Mouse (Mus musculus): ENCODE results near the gene Irx5.

Irx5 gene

DNA sequence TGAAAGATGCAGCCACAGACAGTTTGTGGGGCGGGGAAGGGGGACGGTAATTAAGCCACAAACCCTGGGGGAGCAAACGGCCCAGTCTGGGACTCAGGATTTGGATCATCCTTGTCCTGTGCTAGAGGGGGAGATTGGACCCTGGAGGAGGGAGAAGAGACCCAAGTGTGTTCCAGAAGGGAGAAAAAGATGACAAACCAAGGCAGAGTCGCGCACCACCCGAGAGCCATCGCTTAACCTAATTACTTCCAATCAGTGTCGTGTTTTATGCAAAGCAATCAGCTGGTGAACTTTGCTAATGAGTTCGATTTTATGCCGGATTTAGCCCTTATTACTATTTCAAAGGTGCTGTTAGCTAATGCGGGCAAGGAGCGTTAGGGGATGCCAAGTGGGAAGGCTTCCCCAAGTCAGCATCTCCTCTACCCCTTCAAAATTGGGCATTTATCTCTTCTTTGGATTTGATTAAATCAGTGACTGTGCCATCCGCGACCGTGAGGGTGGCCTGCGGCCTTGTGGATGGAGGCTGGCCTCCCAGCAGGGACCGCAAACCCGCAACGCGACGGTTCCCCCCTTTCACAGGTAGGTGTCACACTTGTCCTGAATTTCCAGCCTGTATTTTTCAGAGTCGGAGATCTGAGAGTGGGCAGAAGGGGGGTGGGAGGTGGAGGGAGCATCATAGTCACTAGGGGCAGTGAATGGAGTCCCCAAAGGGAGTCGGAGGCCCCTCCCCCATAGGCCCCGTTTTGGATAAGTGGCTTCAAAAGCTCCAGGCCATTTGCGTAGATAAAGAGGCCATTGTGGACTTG is 4.3 kb downstream of the Irx5 start:
- DNase-seq: peak; percentile 51

DNA sequence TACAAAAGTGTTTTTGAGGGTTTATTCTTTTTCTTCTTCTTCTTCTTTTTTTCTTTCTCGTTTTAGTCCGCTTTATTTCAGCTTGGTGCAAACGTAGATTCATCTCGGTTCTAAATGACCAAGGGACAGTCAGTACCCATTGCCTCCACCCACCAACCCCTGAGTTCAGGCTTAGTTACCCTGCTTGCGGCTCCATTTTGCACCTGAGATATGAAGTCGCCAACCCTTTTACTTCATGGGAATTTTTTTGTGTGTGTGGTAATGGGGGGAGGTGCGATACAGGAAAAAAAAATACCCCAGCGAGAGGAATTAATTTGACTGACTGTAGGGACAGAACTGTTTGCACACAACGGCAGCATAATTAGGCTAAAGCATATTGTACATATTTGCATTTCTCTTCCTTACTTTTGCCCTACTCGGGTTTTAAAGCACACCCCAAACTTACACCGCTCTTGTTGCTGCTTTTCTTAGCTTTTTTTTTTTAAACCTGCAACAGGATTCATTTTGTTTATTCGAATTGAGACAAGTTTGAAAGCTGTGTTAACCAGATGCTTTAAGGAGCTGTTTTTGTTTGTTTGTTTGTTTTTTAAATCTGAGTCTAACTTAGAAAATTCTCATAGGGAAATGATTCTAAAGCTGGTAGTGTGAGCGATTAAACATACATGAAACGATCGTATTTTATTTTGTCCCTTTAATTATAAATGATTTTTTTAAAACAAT is 5.1 kb downstream of the Irx5 start:
- DNase-seq: no peak

DNA sequence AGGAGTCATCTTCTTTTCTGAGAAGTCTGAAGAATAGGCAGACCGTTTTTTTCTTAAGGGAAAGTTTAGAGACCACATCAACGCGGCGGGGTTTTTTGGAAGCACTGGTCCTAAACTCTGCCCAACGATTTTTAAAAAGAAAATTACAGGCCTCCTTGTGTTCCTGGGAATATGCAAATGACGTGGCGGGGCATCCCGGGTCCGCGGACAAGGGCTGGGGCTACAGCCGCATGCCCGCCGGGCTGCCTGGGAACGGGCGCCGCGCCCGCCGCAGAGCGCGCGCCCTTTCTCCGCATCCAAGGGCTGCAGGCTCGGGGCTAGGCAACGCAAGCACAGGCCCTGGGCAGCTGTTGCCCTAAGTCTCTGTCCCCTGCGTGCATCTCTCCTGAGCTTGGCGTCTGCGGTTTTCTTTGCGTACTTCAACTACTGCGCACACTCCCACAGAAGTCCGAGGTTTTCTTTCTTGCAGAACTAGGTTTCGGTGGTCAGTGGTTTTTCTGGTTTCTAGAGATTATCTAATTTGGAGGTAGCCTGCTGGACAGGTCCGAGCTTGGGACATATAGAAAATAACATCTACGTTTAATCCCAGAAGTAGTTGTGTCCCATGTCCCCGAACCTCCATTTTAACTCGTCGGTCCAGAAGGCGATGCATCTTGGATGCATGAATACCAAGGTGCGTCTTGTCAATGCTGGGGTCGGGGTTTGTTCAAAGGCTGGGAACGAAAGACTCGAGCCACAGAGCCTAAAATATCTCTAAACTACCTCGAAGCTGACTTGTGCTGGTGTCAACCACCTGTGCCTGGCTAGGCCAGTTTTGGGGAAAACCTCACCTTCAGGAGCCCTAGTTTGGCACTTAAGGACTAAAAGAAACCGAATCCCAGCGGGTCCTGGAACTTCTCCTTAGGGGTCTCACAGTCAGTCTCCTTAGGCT is 6.1 kb downstream of the Irx5 start:
- DNase-seq: peak; percentile 12

DNA sequence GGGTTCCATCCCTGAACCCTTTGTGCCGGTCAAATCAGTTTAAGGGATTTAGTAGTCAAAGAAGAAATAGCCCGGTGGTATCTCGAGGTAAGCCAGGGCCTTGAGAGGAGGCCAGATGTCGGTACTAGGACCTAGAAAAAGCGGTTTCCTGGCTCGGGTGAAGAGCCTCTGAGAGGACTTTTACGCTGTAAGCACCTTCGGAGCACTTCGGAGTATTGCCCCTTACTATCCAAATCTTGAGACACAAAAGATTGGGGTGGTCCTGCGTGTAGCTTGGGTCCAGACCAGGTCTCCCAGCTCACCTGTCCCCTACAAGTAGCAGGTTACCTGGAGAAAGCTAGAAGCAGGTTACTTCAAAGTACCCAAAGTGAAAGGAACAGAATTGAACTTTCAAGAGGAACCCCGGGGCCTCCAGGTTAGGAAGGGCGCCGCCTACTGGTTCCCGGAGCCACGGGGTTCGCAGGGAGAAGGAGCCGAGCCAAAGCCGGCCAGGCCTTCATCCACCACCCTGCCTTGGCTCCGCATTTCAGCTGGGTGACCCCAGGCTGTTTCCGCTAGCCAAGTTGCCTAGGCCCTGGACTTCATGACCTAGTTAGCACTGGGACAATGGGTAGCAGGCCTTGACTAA is 6.8 kb downstream of the Irx5 start:
- DNase-seq: peak; percentile 87

- peak; percentile 28 for DNase-seq
These were observed 7.4 kb downstream of the Irx5 start for GRCm38 (mm10) chr8:92364776-92365240.

GRCm38 (mm10) chr8:92365241-92365943 is 8.0 kb downstream of the Irx5 start:
- DNase-seq: peak; percentile 11

DNA sequence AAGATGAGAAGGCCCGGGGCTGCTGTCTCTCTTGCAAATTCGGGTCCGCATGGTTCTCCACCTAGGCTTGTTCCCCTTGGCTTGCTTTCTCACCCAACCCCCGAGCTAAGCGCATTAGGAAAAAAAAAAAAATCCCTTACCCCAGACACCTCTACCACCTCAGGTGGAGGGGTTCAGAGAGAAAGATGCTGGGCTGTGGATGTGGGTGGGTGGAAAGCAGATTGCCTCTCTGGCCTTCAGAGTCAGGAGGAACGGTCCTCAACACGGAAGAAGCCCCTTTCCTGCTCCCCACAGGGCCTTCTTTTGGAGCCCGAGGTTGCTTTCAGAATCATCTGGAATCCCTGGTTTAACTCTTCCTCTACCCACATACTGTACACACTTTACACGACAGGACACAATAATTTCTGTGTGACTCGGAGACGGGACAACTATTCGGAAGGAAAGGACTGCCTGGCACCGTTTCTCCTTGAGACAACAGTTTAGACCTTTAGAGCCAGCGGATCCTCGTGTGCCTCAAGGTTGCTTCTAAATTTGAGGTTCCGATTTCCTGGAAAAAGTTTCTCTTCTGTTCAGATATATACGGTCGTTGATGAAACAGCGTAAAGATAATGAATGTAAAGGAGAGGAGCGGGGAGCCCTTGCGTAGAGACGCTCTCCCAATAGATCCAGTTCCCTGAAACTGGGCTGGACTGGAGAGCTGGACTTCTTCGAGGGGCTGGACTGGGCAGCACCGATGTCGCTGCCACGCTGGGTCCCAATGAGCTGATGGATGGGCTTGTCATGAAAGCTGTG is 8.7 kb downstream of the Irx5 start:
- no peak for DNase-seq

DNA sequence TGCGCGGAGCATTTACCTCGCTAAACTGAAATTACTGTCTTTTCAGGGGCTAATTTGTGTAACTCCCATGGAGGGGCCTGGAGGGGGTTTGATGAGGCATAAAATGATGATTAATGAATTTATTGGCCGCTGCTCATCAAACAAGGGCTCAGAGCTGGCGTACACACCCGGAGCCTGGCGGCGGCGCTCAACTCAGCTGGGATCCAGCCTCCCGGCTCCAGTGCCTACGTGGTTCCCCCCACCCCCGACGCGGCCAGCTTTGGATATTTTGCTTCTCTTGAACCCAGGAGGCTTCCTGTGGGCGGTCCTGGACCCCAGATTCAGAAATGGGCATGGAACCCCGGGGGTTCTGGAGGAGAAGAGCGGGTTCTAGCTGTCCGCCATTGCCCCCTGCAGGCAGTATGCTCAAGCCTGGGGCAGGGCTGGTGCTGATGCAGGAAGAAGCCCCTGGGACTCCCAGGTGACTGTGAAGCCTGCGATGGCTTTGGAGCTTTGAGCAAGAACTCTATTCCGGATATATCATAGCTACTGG is 9.4 kb downstream of the Irx5 start:
- peak; percentile 66 for DNase-seq

GRCm38 (mm10) chr8:92379524-92379923 is 22.1 kb downstream of the Irx5 start:
- no peak for DNase-seq

GRCm38 (mm10) chr8:92380571-92380970 is 23.1 kb downstream of the Irx5 start:
- peak; percentile 27 for DNase-seq

GRCm38 (mm10) chr8:92387893-92388292 is 30.5 kb downstream of the Irx5 start:
- no peak for DNase-seq

GRCm38 (mm10) chr8:92404218-92404617 is 46.8 kb downstream of the Irx5 start:
- DNase-seq: no peak

GRCm38 (mm10) chr8:92408092-92408491 is 50.7 kb downstream of the Irx5 start:
- DNase-seq: no peak

- no peak for DNase-seq
These were observed 56.2 kb downstream of the Irx5 start for GRCm38 (mm10) chr8:92413583-92413982.

DNA sequence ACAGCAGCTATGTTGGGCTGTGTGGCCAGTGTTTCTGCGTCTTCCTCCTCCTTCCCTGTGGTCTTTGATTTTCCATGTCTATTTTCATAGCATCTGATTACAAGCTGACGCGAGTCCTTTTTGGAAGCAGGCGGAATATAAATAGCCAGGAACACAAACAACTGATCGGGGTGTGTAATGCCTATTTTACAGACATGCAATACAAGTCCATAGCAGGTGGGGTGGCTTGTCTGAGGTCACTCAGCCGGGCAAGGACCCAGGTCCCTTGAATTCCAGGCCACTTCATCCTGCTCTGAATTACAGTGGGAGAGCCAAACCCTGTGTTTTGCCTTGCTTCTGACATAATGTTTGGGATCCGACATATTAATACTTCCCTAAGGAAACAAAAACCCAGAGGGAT is 63.2 kb downstream of the Irx5 start:
- DNase-seq: no peak

Data from lung, postnatal 14 days (tissue).